Mouse (Mus musculus) neural tube, embryonic 12.5 days (tissue): ENCODE data around the gene Mpi. TPM values are rescaled to one million over a fixed set of nuclear protein-coding genes. Genes with fewer than 3 reads are reported as not detected.
A peak's percentile ranks its signal among the peaks of the same experiment; 100 is the strongest.

Experiments
- ATAC-seq: fragments of 200-750 bp; cut with Nextera tagmentation; 2 replicates; pipeline ENCODE4 v1.8.0; 2017; ENCODE audit warnings: low read depth, mild to moderate bottlenecking, moderate TSS enrichment, moderate library complexity; ENCODE audit not compliant: low FRiP score
- H3K27ac ChIP-seq: fragments of 300-500 bp; sonication (generic); 2 replicates; pipeline ENCODE4 v1.5.1; 2016
- H3K27me3 ChIP-seq: fragments of 300-500 bp; sonication (generic); replicated peaks from 2 replicates; pipeline ENCODE4 v1.6.1; 2016; ENCODE audit warnings: mild to moderate bottlenecking
- H3K36me3 ChIP-seq: fragments of 300-500 bp; sonication (generic); 2 replicates; pipeline ENCODE4 v1.6.1; 2016; ENCODE audit warnings: mild to moderate bottlenecking
- H3K4me1 ChIP-seq: fragments of 300-500 bp; sonication (generic); 2 replicates; pipeline ENCODE4 v1.6.1; 2016
- H3K4me2 ChIP-seq: fragments of 300-500 bp; sonication (generic); replicated peaks from 2 replicates; pipeline ENCODE4 v1.6.1; 2016; ENCODE audit warnings: mild to moderate bottlenecking
- H3K4me3 ChIP-seq: fragments of 300-500 bp; sonication (generic); 2 replicates; pipeline ENCODE4 v1.5.1; 2016
- H3K9ac ChIP-seq: fragments of 300-500 bp; sonication (generic); 2 replicates; pipeline ENCODE4 v1.6.1; 2016; ENCODE audit warnings: mild to moderate bottlenecking
- H3K9me3 ChIP-seq: fragments of 300-500 bp; sonication (generic); 2 replicates; pipeline ENCODE4 v1.6.1; 2016; ENCODE audit warnings: mild to moderate bottlenecking
- WGBS: fragments of 180-500 bp; shearing (Covaris S2); methylation state at CpG from one replicate; pipeline ENCODE4 v1.1.7; 2016; 5-methylcytosine and 5-hydroxymethylcytosine counted together
- polyA plus RNA-seq: library from polyadenylated mRNA; unstranded; fragments of >200 nt; fragmentation: Nextera tagmentation; extraction: Ambion mirVana; gene quantifications from 2 replicates; pipeline ENCODE4 v1.2.1, GENCODE M21; 2016

Mpi gene
- polyA plus RNA-seq, 1 experiment from 2014 or later, result 68.2 TPM

GRCm38 (mm10) chr9:57537044-57537727 is 15.4 kb downstream of the Mpi start, which contains the start of gene Fam219b:
Gene Fam219b, plus strand, starts transcription at chr9:57537528.
- Histone ChIP-seq H3K4me2 (peak within 1 kb of the TSS; percentile 86), H3K4me3 (peak within 1 kb of the TSS; percentile 76), H3K9ac (peak within 1 kb of the TSS; percentile 83), H3K36me3 (peaks cover 43% of the 10 kb centered on the region), H3K27ac (peak within 1 kb of the TSS; percentile 57; the same call in 1 of the 2 replicates), H3K9me3 (no peaks in the 10 kb centered on the region), H3K4me1 (peaks cover 18% of the 10 kb centered on the region), H3K27me3 (no peaks in the 10 kb centered on the region)
- 2% methylated on average over 45 of the region's 45 CpGs for WGBS
- ATAC-seq, result peak; percentile 84

- Histone ChIP-seq H3K36me3 (peaks cover 48% of the 10 kb centered on the region), H3K4me2 (peak overlapping the region; percentile 86; the same call in 1 of the 2 replicates), H3K9me3 (no peaks in the 10 kb centered on the region), H3K9ac (no peak overlapping the region), H3K4me1 (peaks cover 18% of the 10 kb centered on the region), H3K4me3 (no peak overlapping the region), H3K27me3 (no peaks in the 10 kb centered on the region), H3K27ac (no peak overlapping the region)
- 95% methylated on average over 5 of the region's 5 CpGs for WGBS
- no peak for ATAC-seq
These were observed 16.2 kb downstream of the Mpi start for GRCm38 (mm10) chr9:57536362-57536761.

GRCm38 (mm10) chr9:57531946-57532345 is 20.6 kb downstream of the Mpi start:
- no peak overlapping the region for H3K4me3 ChIP-seq

GRCm38 (mm10) chr9:57526435-57526834 is 26.1 kb downstream of the Mpi start:
- H3K4me3 ChIP-seq, result no peak overlapping the region
- H3K9ac ChIP-seq, result no peak overlapping the region
- peaks cover 17% of the 10 kb centered on the region for H3K4me1 ChIP-seq
- no peaks in the 10 kb centered on the region for H3K9me3 ChIP-seq
- peaks cover 8% of the 10 kb centered on the region for H3K36me3 ChIP-seq
- no peaks in the 10 kb centered on the region for H3K27me3 ChIP-seq
- no peak overlapping the region for H3K4me2 ChIP-seq
- no peak overlapping the region for H3K27ac ChIP-seq
- no peak for ATAC-seq

More at GRCm38 (mm10) chr9:57531946-57532345, 20.6 kb downstream of the Mpi start:
- Histone ChIP-seq H3K27ac (no peak overlapping the region), H3K36me3 (peaks cover 33% of the 10 kb centered on the region), H3K27me3 (no peaks in the 10 kb centered on the region), H3K4me1 (peaks cover 4% of the 10 kb centered on the region; the same call in 1 of the 2 replicates), H3K9ac (no peak overlapping the region), H3K4me2 (no peak overlapping the region), H3K9me3 (no peaks in the 10 kb centered on the region)
- ATAC-seq, result no peak
- WGBS, result 81% methylated on average over 1 of the region's 1 CpGs

GRCm38 (mm10) chr9:57525516-57525915 is 27.0 kb downstream of the Mpi start:
- peaks cover 17% of the 10 kb centered on the region for H3K4me1 ChIP-seq
- no peak for ATAC-seq

GRCm38 (mm10) chr9:57524439-57524838 is 28.1 kb downstream of the Mpi start:
- Histone ChIP-seq H3K9me3 (no peaks in the 10 kb centered on the region), H3K4me2 (no peak overlapping the region), H3K4me3 (no peak overlapping the region), H3K9ac (no peak overlapping the region), H3K36me3 (no peaks in the 10 kb centered on the region), H3K27me3 (no peaks in the 10 kb centered on the region), H3K4me1 (peaks cover 17% of the 10 kb centered on the region), H3K27ac (no peak overlapping the region)
- no peak for ATAC-seq

More at GRCm38 (mm10) chr9:57525516-57525915, 27.0 kb downstream of the Mpi start:
- Histone ChIP-seq H3K9me3 (no peaks in the 10 kb centered on the region), H3K4me3 (no peak overlapping the region), H3K9ac (no peak overlapping the region), H3K36me3 (0 out of 2 replicates have a peak, but pooled peaks cover 3% of the 10 kb centered on the region), H3K27ac (no peak overlapping the region), H3K4me2 (no peak overlapping the region), H3K27me3 (no peaks in the 10 kb centered on the region)
- WGBS, result 84% methylated on average over 2 of the region's 2 CpGs

GRCm38 (mm10) chr9:57523754-57524153 is 28.8 kb downstream of the Mpi start:
- Histone ChIP-seq H3K4me3 (no peak overlapping the region), H3K4me2 (no peak overlapping the region; the same call in 1 of the 2 replicates), H3K9ac (no peak overlapping the region), H3K9me3 (no peaks in the 10 kb centered on the region), H3K4me1 (peaks cover 17% of the 10 kb centered on the region), H3K27me3 (no peaks in the 10 kb centered on the region), H3K27ac (no peak overlapping the region), H3K36me3 (no peaks in the 10 kb centered on the region)
- WGBS, result 79% methylated on average over 1 of the region's 1 CpGs
- ATAC-seq, result no peak

GRCm38 (mm10) chr9:57522861-57523246 is 29.7 kb downstream of the Mpi start:
- H3K27me3 ChIP-seq, result no peaks in the 10 kb centered on the region
- H3K27ac ChIP-seq, result no peak overlapping the region
- H3K36me3 ChIP-seq, result no peaks in the 10 kb centered on the region
- H3K4me3 ChIP-seq, result peak overlapping the region; percentile 98; the same call in 1 of the 2 replicates
- peak overlapping the region; percentile 85 for H3K4me2 ChIP-seq
- H3K9ac ChIP-seq, result no peak overlapping the region
- peaks cover 17% of the 10 kb centered on the region for H3K4me1 ChIP-seq
- 85% methylated on average over 4 of the region's 4 CpGs for WGBS
- no peaks in the 10 kb centered on the region for H3K9me3 ChIP-seq
- no peak for ATAC-seq

- Histone ChIP-seq H3K4me3 (peak overlapping the region; percentile 98), H3K4me2 (peak overlapping the region; percentile 85), H3K9me3 (no peaks in the 10 kb centered on the region), H3K4me1 (peaks cover 17% of the 10 kb centered on the region), H3K9ac (peak overlapping the region; percentile 96), H3K27me3 (no peaks in the 10 kb centered on the region), H3K36me3 (no peaks in the 10 kb centered on the region), H3K27ac (no peak overlapping the region)
- no peak for ATAC-seq
- 41% methylated on average over 7 of the region's 7 CpGs for WGBS
These were observed 30.3 kb downstream of the Mpi start for GRCm38 (mm10) chr9:57522114-57522860.

- H3K9ac ChIP-seq, result peak within 1 kb of the TSS; percentile 96
- H3K4me1 ChIP-seq, result peaks cover 17% of the 10 kb centered on the region
- H3K4me2 ChIP-seq, result peak within 1 kb of the TSS; percentile 85
- peak within 1 kb of the TSS; percentile 98 for H3K4me3 ChIP-seq
- H3K27ac ChIP-seq, result peak within 1 kb of the TSS; percentile 90
- no peaks in the 10 kb centered on the region for H3K9me3 ChIP-seq
- no peaks in the 10 kb centered on the region for H3K36me3 ChIP-seq
- no peaks in the 10 kb centered on the region for H3K27me3 ChIP-seq
- WGBS, result under 1% methylated on average over 95 of the region's 95 CpGs
- peak; percentile 95 for ATAC-seq
These were observed 31.3 kb downstream of the Mpi start, which contains the start of gene Cox5a for GRCm38 (mm10) chr9:57521056-57521911. Gene Cox5a, plus strand, starts transcription at chr9:57521274.

GRCm38 (mm10) chr9:57520375-57521055 is 32.0 kb downstream of the Mpi start:
- Histone ChIP-seq H3K4me2 (peak overlapping the region; percentile 85), H3K4me3 (peak overlapping the region; percentile 98), H3K9me3 (no peaks in the 10 kb centered on the region), H3K4me1 (peaks cover 17% of the 10 kb centered on the region), H3K27ac (no peak overlapping the region), H3K9ac (peak overlapping the region; percentile 96), H3K36me3 (no peaks in the 10 kb centered on the region), H3K27me3 (no peaks in the 10 kb centered on the region)
- peak; percentile 15 for ATAC-seq
- WGBS, result 26% methylated on average over 16 of the region's 16 CpGs
